Mouse (Mus musculus): ENCODE measurements around the gene Ano6. TPM values are rescaled to one million over a fixed set of nuclear protein-coding genes. Genes with fewer than 3 reads are reported as not detected.

Ano6 gene
- polyA plus RNA-seq, 1 experiment, result 172 TPM

- Histone ChIP-seq H3K4me1 (ENCODE audit: control insufficient read depth, insufficient read depth, insufficient read length, low read length) (peaks cover 31% of the 10 kb centered on the region), H3K4me3 (ENCODE audit: low read depth, low read length) (no peak overlapping the region), H3K27me3 (ENCODE audit: control insufficient read depth, insufficient read depth, low read length) (no peaks in the 10 kb centered on the region), H3K36me3 (ENCODE audit: control insufficient read depth, insufficient read depth, low read length) (0 out of 2 replicates have a peak, but pooled peaks cover 1% of the 10 kb centered on the region), H3K27ac (ENCODE audit: insufficient read depth, low read depth, low read length) (peak overlapping the region; percentile 74)
- WGBS, result 69% methylated on average over 8 of the region's 8 CpGs
- no peak for TF ChIP-seq CTCF (IDR thresholded peaks at IDR 0.05; ENCODE audit: extremely low read depth, insufficient read length, insufficient replicate concordance, low read depth, low read length)
- TF ChIP-seq POLR2A (IDR thresholded peaks at IDR 0.05; ENCODE audit: low read depth, low read length), result no peak
Measured at GRCm38 (mm10) chr15:95856684-95857595, 66.3 kb downstream of the Ano6 start.

GRCm38 (mm10) chr15:95858876-95859655, 68.4 kb downstream of the Ano6 start:
- no peak for TF ChIP-seq CTCF (IDR thresholded peaks at IDR 0.05; ENCODE audit: extremely low read depth, insufficient read length, insufficient replicate concordance, low read depth, low read length)
- TF ChIP-seq POLR2A (IDR thresholded peaks at IDR 0.05; ENCODE audit: low read depth, low read length), result no peak
- WGBS, result 43% methylated on average over 9 of the region's 9 CpGs
- peaks cover 38% of the 10 kb centered on the region for H3K4me1 ChIP-seq (ENCODE audit: control insufficient read depth, insufficient read depth, insufficient read length, low read length)
- H3K36me3 ChIP-seq (ENCODE audit: control insufficient read depth, insufficient read depth, low read length), result peaks cover 4% of the 10 kb centered on the region
- H3K27me3 ChIP-seq (ENCODE audit: control insufficient read depth, insufficient read depth, low read length), result no peaks in the 10 kb centered on the region
- H3K27ac ChIP-seq (ENCODE audit: insufficient read depth, low read depth, low read length), result peak overlapping the region; percentile 93
- H3K4me3 ChIP-seq (ENCODE audit: low read depth, low read length), result no peak overlapping the region

- H3K4me3 ChIP-seq (ENCODE audit: low read depth, low read length), result no peak overlapping the region
Measured at GRCm38 (mm10) chr15:95863865-95864660, 73.4 kb downstream of the Ano6 start.

DNA sequence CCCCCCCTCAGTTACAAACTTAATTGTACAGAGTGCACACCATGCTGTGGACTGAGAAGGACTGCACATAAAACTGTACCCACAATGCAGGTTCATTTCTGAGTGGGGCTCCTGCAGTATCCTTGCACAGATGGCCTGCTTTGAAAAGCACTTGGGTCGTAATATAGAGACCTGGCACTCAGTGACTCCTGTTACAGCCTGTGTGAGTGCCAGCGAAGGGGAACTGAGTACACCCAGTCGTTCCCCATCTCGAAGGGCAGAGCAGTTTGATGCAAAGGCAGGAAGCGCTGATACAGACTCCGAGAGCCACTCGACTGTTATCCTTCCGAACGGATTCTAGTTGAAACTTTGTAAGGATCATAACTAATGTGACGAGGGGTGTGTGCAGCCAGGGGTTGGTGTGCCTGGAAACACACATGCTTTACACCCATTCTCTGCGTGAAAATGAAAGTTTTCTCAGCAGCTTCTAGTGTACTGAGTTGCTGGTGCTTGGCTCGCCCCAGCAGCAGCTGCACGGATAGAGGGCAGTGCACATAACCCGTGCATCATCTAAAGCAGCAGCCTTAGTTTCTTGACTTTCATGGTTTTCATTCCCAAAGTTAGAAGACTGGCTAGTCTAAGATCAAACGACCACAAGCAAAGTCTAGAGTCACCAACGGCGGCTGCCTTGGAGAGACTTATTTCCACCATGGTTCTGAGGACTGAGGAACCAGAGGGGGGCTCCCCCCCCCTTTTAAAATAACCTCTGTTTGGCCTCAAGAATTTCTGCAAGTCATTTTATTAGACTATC, 74.9 kb downstream of the Ano6 start:
- peak overlapping the region; percentile 85 for H3K27ac ChIP-seq (ENCODE audit: insufficient read depth, low read depth, low read length)
- peaks cover 22% of the 10 kb centered on the region for H3K36me3 ChIP-seq (ENCODE audit: control insufficient read depth, insufficient read depth, low read length)
- H3K27me3 ChIP-seq (ENCODE audit: control insufficient read depth, insufficient read depth, low read length), result no peaks in the 10 kb centered on the region
- TF ChIP-seq POLR2A (IDR thresholded peaks at IDR 0.05; ENCODE audit: low read depth, low read length), result no peak
- TF ChIP-seq CTCF (IDR thresholded peaks at IDR 0.05; ENCODE audit: extremely low read depth, insufficient read length, insufficient replicate concordance, low read depth, low read length), result no peak
- no peak overlapping the region for H3K4me3 ChIP-seq (ENCODE audit: low read depth, low read length)
- peaks cover 25% of the 10 kb centered on the region; the same call in 1 of the 2 replicates for H3K4me1 ChIP-seq (ENCODE audit: control insufficient read depth, insufficient read depth, insufficient read length, low read length)
- whole genome bisulfite sequencing, result 63% methylated on average over 17 of the region's 17 CpGs

More at GRCm38 (mm10) chr15:95863865-95864660, 73.4 kb downstream of the Ano6 start:
- peaks cover 20% of the 10 kb centered on the region for H3K36me3 ChIP-seq (ENCODE audit: control insufficient read depth, insufficient read depth, low read length)
- H3K27me3 ChIP-seq (ENCODE audit: control insufficient read depth, insufficient read depth, low read length), result no peaks in the 10 kb centered on the region
- peaks cover 29% of the 10 kb centered on the region; the same call in 1 of the 2 replicates for H3K4me1 ChIP-seq (ENCODE audit: control insufficient read depth, insufficient read depth, insufficient read length, low read length)
- TF ChIP-seq CTCF (IDR thresholded peaks at IDR 0.05; ENCODE audit: extremely low read depth, insufficient read length, insufficient replicate concordance, low read depth, low read length) (no peak), POLR2A (IDR thresholded peaks at IDR 0.05; ENCODE audit: low read depth, low read length) (no peak)
- WGBS, result 85% methylated on average over 17 of the region's 17 CpGs
- peak overlapping the region; percentile 22; the same call in 1 of the 2 replicates for H3K27ac ChIP-seq (ENCODE audit: insufficient read depth, low read depth, low read length)

GRCm38 (mm10) chr15:95868172-95868571, 77.5 kb downstream of the Ano6 start:
- H3K4me3 ChIP-seq (ENCODE audit: low read depth, low read length), result no peak overlapping the region

DNA sequence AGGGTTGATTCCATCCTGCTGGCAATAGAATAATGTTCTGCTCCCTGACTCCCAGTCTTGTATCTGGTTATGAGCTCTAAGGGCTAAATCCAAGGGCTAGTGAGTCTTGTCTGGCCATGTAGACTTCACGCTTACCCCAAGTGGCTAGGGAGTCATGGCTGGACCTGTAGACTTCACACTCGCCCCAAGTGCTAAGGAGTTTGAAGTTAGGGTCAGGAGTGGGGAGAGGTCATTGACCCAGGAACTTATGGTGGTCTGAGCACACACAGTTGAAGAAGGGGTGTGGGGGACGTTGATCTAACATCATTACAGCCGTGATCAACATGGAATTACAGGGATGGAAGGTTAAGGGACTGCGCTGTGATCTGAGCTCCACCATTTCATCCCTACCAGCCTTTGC, 79.0 kb downstream of the Ano6 start:
- Histone ChIP-seq H3K27ac (ENCODE audit: insufficient read depth, low read depth, low read length) (no peak overlapping the region), H3K4me3 (ENCODE audit: low read depth, low read length) (no peak overlapping the region)

More at GRCm38 (mm10) chr15:95868172-95868571, 77.5 kb downstream of the Ano6 start:
- peaks cover 20% of the 10 kb centered on the region; the same call in 1 of the 2 replicates for H3K4me1 ChIP-seq (ENCODE audit: control insufficient read depth, insufficient read depth, insufficient read length, low read length)
- WGBS, result 89% methylated on average over 4 of the region's 4 CpGs
- H3K36me3 ChIP-seq (ENCODE audit: control insufficient read depth, insufficient read depth, low read length), result peaks cover 28% of the 10 kb centered on the region
- no peaks in the 10 kb centered on the region for H3K27me3 ChIP-seq (ENCODE audit: control insufficient read depth, insufficient read depth, low read length)
- TF ChIP-seq POLR2A (IDR thresholded peaks at IDR 0.05; ENCODE audit: low read depth, low read length), result no peak
- TF ChIP-seq CTCF (IDR thresholded peaks at IDR 0.05; ENCODE audit: extremely low read depth, insufficient read length, insufficient replicate concordance, low read depth, low read length), result no peak
- no peak overlapping the region for H3K27ac ChIP-seq (ENCODE audit: insufficient read depth, low read depth, low read length)

More for the DNA sequence above, 79.0 kb downstream of the Ano6 start:
- peaks cover 14% of the 10 kb centered on the region; the same call in 1 of the 2 replicates for H3K4me1 ChIP-seq (ENCODE audit: control insufficient read depth, insufficient read depth, insufficient read length, low read length)
- peaks cover 21% of the 10 kb centered on the region for H3K36me3 ChIP-seq (ENCODE audit: control insufficient read depth, insufficient read depth, low read length)
- H3K27me3 ChIP-seq (ENCODE audit: control insufficient read depth, insufficient read depth, low read length), result no peaks in the 10 kb centered on the region
- TF ChIP-seq CTCF (IDR thresholded peaks at IDR 0.05; ENCODE audit: extremely low read depth, insufficient read length, insufficient replicate concordance, low read depth, low read length), result no peak
- TF ChIP-seq POLR2A (IDR thresholded peaks at IDR 0.05; ENCODE audit: low read depth, low read length), result no peak
- WGBS, result 98% methylated on average over 5 of the region's 5 CpGs

Data from small intestine, adult 2 months (tissue).